Mouse (Mus musculus): ENCODE results near the gene Emcn. TPM values are rescaled to one million over a fixed set of nuclear protein-coding genes. Genes with fewer than 3 reads are reported as not detected.

The Emcn gene
- total RNA-seq (2017): not detected in 3 replicates

DNA sequence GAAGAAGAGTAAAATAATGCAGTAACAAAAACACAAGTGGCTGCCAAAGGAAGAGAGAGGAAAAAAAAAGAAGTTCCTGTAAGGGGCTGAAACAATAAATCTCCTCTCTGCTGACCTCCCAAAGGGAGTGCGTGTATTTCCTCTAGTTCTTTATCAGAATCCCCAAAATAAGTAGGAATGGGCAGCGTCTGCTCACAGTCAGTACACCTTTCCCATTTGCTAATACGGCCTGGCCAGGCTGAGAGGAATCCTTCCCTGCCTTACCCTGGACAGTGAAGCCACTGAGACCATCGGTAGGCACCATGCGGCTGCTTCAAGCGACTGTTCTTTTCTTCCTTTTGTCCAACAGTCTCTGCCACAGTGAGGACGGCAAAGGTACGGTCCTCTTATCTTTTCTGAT is at the start of gene Emcn:
Emcn (plus strand) TSS at position 130 of the 400 bp plus-strand sequence.
- ATAC-seq (replicated peaks; ENCODE audit: insufficient number of reproducible peaks, low FRiP score, low TSS enrichment, poor library complexity, severe bottlenecking): no peak

GRCm38 (mm10) chr3:137293174-137293591 is 47.7 kb upstream of the Emcn start:
- ATAC-seq (replicated peaks; ENCODE audit: insufficient number of reproducible peaks, low FRiP score, low TSS enrichment, poor library complexity, severe bottlenecking): 0 out of 2 replicates have a peak, but pooled peaks have one; percentile 5

DNA sequence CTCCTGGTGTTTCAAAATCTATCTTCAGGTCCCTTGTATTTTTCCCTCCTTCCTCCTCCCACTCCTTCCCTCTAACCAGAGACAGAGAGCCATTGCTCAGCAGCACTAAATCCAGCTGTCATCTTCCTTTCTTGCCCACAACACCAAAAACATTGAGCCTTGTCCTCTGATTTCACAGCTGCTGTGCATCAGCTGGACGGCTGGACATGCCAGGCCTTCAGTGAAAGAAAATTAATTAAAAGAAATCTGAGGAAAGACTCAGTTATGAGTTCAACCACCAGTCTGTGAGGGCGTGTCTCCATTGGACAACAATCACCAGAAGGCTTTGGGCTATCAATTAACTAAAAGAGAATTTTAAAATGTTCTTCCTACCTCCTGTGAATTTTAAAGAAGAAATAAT is 42.6 kb upstream of the Emcn start:
- ATAC-seq (replicated peaks; ENCODE audit: insufficient number of reproducible peaks, low FRiP score, low TSS enrichment, poor library complexity, severe bottlenecking): no peak

- ATAC-seq (replicated peaks; ENCODE audit: insufficient number of reproducible peaks, low FRiP score, low TSS enrichment, poor library complexity, severe bottlenecking): no peak
Measured at GRCm38 (mm10) chr3:137300210-137300609, 40.7 kb upstream of the Emcn start.

- no peak for ATAC-seq (replicated peaks; ENCODE audit: insufficient number of reproducible peaks, low FRiP score, low TSS enrichment, poor library complexity, severe bottlenecking)
Measured at GRCm38 (mm10) chr3:137301195-137301594, 39.7 kb upstream of the Emcn start.

DNA sequence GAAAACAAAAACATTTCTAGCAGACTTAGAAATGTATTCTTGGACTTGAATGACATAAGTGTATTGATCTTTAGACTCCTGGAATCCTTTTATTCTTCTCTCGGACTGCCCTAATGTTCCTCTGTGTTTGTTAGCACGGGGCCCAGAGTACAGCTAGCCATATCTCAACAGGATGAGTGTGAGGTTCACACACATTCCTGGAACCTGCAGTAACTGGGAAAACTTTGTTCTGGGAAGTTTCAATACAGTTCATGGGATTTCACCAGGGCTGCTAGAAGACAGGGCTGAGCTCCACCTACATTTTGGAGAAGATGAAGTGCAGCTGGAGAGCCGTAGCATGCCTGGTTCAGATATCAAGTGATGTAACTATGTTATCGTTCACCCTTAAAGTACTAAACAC is 38.1 kb upstream of the Emcn start:
- no peak for ATAC-seq (replicated peaks; ENCODE audit: insufficient number of reproducible peaks, low FRiP score, low TSS enrichment, poor library complexity, severe bottlenecking)

- ATAC-seq (replicated peaks; ENCODE audit: insufficient number of reproducible peaks, low FRiP score, low TSS enrichment, poor library complexity, severe bottlenecking): no peak
Measured at GRCm38 (mm10) chr3:137309959-137310358, 30.9 kb upstream of the Emcn start.

DNA sequence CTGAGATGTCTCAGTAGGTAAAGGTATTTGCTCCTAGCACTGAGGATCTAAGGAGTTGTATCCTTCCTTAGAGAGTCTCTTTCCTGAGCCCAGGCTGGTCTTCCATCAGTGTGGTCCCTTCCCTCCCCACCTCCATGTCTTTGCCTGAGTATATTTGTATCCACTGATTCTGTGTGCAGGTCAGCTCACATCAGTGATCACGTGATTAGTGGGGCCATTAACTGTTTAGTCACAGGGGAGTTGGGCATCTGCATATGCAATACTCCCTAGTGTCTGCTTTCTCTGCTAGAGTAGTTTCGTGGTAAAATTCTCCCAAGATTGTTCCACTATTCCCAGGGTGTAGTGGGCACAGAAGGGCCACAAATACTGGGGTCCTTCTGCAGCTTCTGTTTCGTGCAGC is 28.3 kb upstream of the Emcn start:
- no peak for ATAC-seq (replicated peaks; ENCODE audit: insufficient number of reproducible peaks, low FRiP score, low TSS enrichment, poor library complexity, severe bottlenecking)

GRCm38 (mm10) chr3:137313775-137314362 is 27.0 kb upstream of the Emcn start:
- no peak for ATAC-seq (replicated peaks; ENCODE audit: insufficient number of reproducible peaks, low FRiP score, low TSS enrichment, poor library complexity, severe bottlenecking)

- no peak for ATAC-seq (replicated peaks; ENCODE audit: insufficient number of reproducible peaks, low FRiP score, low TSS enrichment, poor library complexity, severe bottlenecking)
Measured at GRCm38 (mm10) chr3:137318371-137318770, 22.5 kb upstream of the Emcn start.

GRCm38 (mm10) chr3:137319950-137320349 is 20.9 kb upstream of the Emcn start:
- no peak for ATAC-seq (replicated peaks; ENCODE audit: insufficient number of reproducible peaks, low FRiP score, low TSS enrichment, poor library complexity, severe bottlenecking)

- no peak for ATAC-seq (replicated peaks; ENCODE audit: insufficient number of reproducible peaks, low FRiP score, low TSS enrichment, poor library complexity, severe bottlenecking)
Measured at GRCm38 (mm10) chr3:137322304-137322703, 18.6 kb upstream of the Emcn start.

DNA sequence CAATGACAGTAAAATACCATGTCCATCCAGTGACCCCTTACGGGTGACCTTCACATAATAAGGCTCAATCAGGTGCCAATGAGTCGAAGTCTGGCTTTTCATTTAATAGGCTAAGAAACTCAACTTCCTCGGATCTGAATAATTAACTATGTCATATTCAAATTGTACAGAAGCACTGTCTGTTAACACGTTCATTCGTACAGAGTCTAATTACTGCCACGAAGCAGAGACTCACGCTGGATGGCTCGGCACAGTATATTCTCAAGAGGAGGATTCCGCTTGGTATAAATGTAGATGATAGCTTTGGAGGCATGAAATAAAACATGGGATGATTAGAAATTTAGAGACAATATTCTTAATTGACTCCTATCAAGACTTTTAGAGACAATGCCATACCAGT is 11.0 kb upstream of the Emcn start:
- no peak for ATAC-seq (replicated peaks; ENCODE audit: insufficient number of reproducible peaks, low FRiP score, low TSS enrichment, poor library complexity, severe bottlenecking)

DNA sequence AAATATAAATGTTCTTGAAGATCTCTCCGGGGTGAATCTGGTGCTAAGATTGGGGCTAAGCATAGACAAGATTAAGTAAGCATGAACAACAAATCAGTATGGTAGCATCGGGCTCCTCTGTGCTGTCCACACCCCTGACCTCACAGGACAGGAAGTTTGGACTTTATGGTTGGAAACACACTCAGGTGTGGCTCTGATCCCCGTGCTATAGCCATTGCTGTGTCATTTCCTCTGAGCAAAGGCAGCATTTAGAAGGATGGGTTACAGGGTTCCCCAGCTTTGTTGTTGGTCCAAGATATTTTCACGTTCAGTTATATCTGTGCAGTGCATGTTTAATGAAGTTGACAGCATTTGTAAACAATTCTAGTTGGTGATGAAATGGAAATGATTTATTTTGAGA is 9.9 kb upstream of the Emcn start:
- ATAC-seq (replicated peaks; ENCODE audit: insufficient number of reproducible peaks, low FRiP score, low TSS enrichment, poor library complexity, severe bottlenecking): no peak

DNA sequence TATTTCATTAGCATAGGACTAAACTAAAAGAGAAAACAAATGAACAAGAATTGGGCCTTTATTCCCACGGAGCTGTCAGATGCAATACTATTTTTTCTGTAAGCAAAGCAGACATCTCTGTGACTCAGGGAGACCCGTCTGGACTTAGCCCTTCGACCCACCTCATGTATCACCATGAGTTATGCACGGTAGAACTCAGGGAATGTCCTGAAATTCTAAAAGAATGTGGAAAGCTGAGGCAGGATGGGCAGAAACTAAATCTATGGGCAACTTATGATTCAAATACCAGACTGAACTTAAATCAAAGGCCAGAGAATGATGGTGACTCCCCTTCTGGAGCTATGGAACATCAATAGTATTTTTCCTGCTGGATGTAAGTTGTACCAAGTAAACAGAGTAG is 8.3 kb upstream of the Emcn start:
- no peak for ATAC-seq (replicated peaks; ENCODE audit: insufficient number of reproducible peaks, low FRiP score, low TSS enrichment, poor library complexity, severe bottlenecking)

DNA sequence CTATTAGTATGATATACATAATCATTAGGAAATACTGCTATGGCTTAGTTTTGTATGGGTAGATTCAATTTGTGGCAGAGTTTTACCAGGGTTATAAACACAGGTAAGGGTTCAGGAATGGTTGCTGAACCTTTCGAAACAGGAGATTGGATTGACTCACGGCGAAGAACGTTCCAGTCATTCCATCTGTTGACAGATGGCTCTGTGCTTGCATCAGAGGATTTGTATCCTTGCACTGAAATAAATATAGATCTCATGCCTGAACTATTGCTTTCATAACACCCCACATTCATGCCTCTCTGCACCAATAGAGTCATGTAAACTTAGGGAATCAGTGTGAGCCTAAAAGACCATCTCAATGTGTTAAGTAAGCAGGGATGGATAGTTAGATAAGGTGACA is 4.9 kb upstream of the Emcn start:
- no peak for ATAC-seq (replicated peaks; ENCODE audit: insufficient number of reproducible peaks, low FRiP score, low TSS enrichment, poor library complexity, severe bottlenecking)

- no peak for ATAC-seq (replicated peaks; ENCODE audit: insufficient number of reproducible peaks, low FRiP score, low TSS enrichment, poor library complexity, severe bottlenecking)
Measured at GRCm38 (mm10) chr3:137343446-137343845, 2.6 kb downstream of the Emcn start.

GRCm38 (mm10) chr3:137351882-137352281 is 11.0 kb downstream of the Emcn start:
- ATAC-seq (replicated peaks; ENCODE audit: insufficient number of reproducible peaks, low FRiP score, low TSS enrichment, poor library complexity, severe bottlenecking): no peak

GRCm38 (mm10) chr3:137356697-137357096 is 15.8 kb downstream of the Emcn start:
- no peak for ATAC-seq (replicated peaks; ENCODE audit: insufficient number of reproducible peaks, low FRiP score, low TSS enrichment, poor library complexity, severe bottlenecking)

- ATAC-seq (replicated peaks; ENCODE audit: insufficient number of reproducible peaks, low FRiP score, low TSS enrichment, poor library complexity, severe bottlenecking): no peak
Measured at GRCm38 (mm10) chr3:137367123-137367825, 26.4 kb downstream of the Emcn start.

Data from monocyte, adult 5-6 weeks (primary cell).